9 mouse cellular contexts compared by ENCODE assay signal in genomic region chr8:115706411-115706860, GRCm38 (mm10). TPM values are rescaled to one million over a fixed set of nuclear protein-coding genes. Genes with fewer than 3 reads are reported as not detected.
DNase-seq lines count a peak whose midpoint lies in the region; ATAC-seq and TF ChIP-seq lines count a peak whose summit lies in the region.
"Had no signal": no experiment of that assay in that cellular context is flagged by ENCODE, and none has a peak within 500 bp of the region (broad histone marks: within the 10 kb centered on the region; RNA-seq: fewer than 3 reads in every experiment).

No protein-coding gene starts in this region.

- DNase-seq in heart, adult 2 months: peak in 1 of 2 experiments; percentile 72
- no peak for DNase-seq in heart, adult 11 months
- DNase-seq in adrenal gland, postnatal 14 days: peak; percentile 52
- DNase-seq in heart, postnatal 25 days (ENCODE audit: low spot score): peak; percentile 16
- DNase-seq in thymus, postnatal 36 days: peak; percentile 34 to 37

- H3K9ac ChIP-seq in heart, adult 2 months (ENCODE audit: low read depth, low read length): peak overlapping the region; percentile 80
- peak overlapping the region; percentile 44 for H3K9ac ChIP-seq in liver, embryonic 12.5 days
- H3K9ac ChIP-seq in neural tube, embryonic 12.5 days: peak overlapping the region; percentile 79

- no peak for ATAC-seq in liver, embryonic 12.5 days
- ATAC-seq in neural tube, embryonic 12.5 days (ENCODE audit: low FRiP score, low read depth): peak; percentile 11; the same call in 1 of the 2 replicates

- no peak for TF ChIP-seq EP300 in heart, adult 2 months (IDR thresholded peaks at IDR 0.05; ENCODE audit: insufficient read depth, low read depth, low read length)

- peak overlapping the region; percentile 67 for H3K27ac ChIP-seq in heart, adult 2 months
- H3K27ac ChIP-seq in embryonic fibroblast, embryonic 13.5 days (ENCODE audit: insufficient read depth, low read length): peak overlapping the region; percentile 72
- peak overlapping the region; percentile 72 for H3K27ac ChIP-seq in liver, embryonic 12.5 days
- H3K27ac ChIP-seq in neural tube, embryonic 12.5 days: peak overlapping the region; percentile 76

- no peaks in the 10 kb centered on the region for H3K4me1 ChIP-seq in heart, adult 2 months (ENCODE audit: control insufficient read depth, insufficient read depth, low read length)
- H3K4me1 ChIP-seq in embryonic fibroblast, embryonic 13.5 days (ENCODE audit: control insufficient read depth, insufficient read depth, low read length): no peaks in the 10 kb centered on the region
- 0 out of 2 replicates have a peak, but pooled peaks cover 4% of the 10 kb centered on the region for H3K4me1 ChIP-seq in liver, embryonic 12.5 days
- peaks cover 15% of the 10 kb centered on the region for H3K4me1 ChIP-seq in neural tube, embryonic 12.5 days

- intact Hi-C loops in heart, adult 2 months (cut with DNase I): loop anchor here (5.0 kb wide), 3 partner anchors 304 to 1254 kb away; no protein-coding TSS in a partner anchor
- intact Hi-C loops in heart, postnatal 25 days (cut with DNase I): loop anchor here (2.0 to 5.0 kb wide), 3 partner anchors 302 to 1254 kb away; no protein-coding TSS in a partner anchor

- peak overlapping the region; percentile 77 for H3K4me3 ChIP-seq in heart, adult 2 months
- peak overlapping the region; percentile 57 for H3K4me3 ChIP-seq in embryonic fibroblast, embryonic 13.5 days (ENCODE audit: insufficient read depth, low read length)
- H3K4me3 ChIP-seq in liver, embryonic 12.5 days: peak overlapping the region; percentile 56
- peak overlapping the region; percentile 66 for H3K4me3 ChIP-seq in neural tube, embryonic 12.5 days

- H3K4me2 ChIP-seq in liver, embryonic 12.5 days: peak overlapping the region; percentile 69
- H3K4me2 ChIP-seq in neural tube, embryonic 12.5 days (replicated peaks): peak overlapping the region; percentile 83

- H3K27me3 ChIP-seq in heart, adult 2 months (ENCODE audit: control insufficient read depth, insufficient read depth, low read length): peaks cover 2% of the 10 kb centered on the region
- H3K27me3 ChIP-seq in liver, embryonic 12.5 days (replicated peaks): peaks cover 57% of the 10 kb centered on the region
- no peaks in the 10 kb centered on the region for H3K27me3 ChIP-seq in neural tube, embryonic 12.5 days (replicated peaks)

- TF ChIP-seq CTCF in heart, adult 2 months (IDR thresholded peaks at IDR 0.05): no peak
- no peak for TF ChIP-seq CTCF in embryonic fibroblast, embryonic 13.5 days (IDR thresholded peaks at IDR 0.05; ENCODE audit: borderline replicate concordance, insufficient read depth, low read length)

- no peaks in the 10 kb centered on the region for H3K9me3 ChIP-seq in liver, embryonic 12.5 days (replicated peaks)
- no peaks in the 10 kb centered on the region for H3K9me3 ChIP-seq in neural tube, embryonic 12.5 days

- no peaks in the 10 kb centered on the region for H3K79me2 ChIP-seq in heart, adult 2 months (replicated peaks; ENCODE audit: control insufficient read depth, insufficient read depth, low read length)

- H3K36me3 ChIP-seq in heart, adult 2 months (ENCODE audit: control insufficient read depth, insufficient read depth, low read length): no peaks in the 10 kb centered on the region
- H3K36me3 ChIP-seq in liver, embryonic 12.5 days: no peaks in the 10 kb centered on the region
- H3K36me3 ChIP-seq in neural tube, embryonic 12.5 days: no peaks in the 10 kb centered on the region

- no peak for TF ChIP-seq POLR2A in heart, adult 2 months (IDR thresholded peaks at IDR 0.05; ENCODE audit: insufficient read depth, low read depth, low read length)
- no peak for TF ChIP-seq POLR2A in embryonic fibroblast, embryonic 13.5 days (IDR thresholded peaks at IDR 0.05; ENCODE audit: low read depth, low read length)

- 1% methylated on average over 39 of the region's 39 CpGs for WGBS in heart, adult 2 months
- 0% methylated on average over 38 of the region's 39 CpGs for WGBS in liver, embryonic 12.5 days (ENCODE audit: insufficient replicate concordance)
- under 1% methylated on average over 38 of the region's 39 CpGs for WGBS in neural tube, embryonic 12.5 days

RNA-seq across cellular contexts. Expression of gene Maf, which starts 1.2 kb away (rescaled TPM):
- 1 to 10 TPM; 7.8 to 8.6 TPM for total RNA-seq in heart, adult 2 months (2021)
- polyA plus RNA-seq in heart, adult 2 months (2012; rRNA removed): 2.7 and 2.9 TPM in 2 replicates
- total RNA-seq in adrenal gland, postnatal 14 days (2021): 20.5 and 27.0 TPM in 2 replicates
- 9.8 and 22.0 TPM in 2 replicates for polyA plus RNA-seq in embryonic fibroblast, embryonic 13.5 days (2011; ENCODE audit: insufficient read length, low read depth, missing spikeins)
- total RNA-seq in heart, postnatal 25 days (2021): 1 to 10 TPM; 7.9 to 8.3 TPM
- polyA plus RNA-seq in liver, embryonic 12.5 days (2016; fragmentation: Nextera tagmentation; extraction: Ambion mirVana): 2.5 and 3.2 TPM in 2 replicates
- polyA plus RNA-seq in neural tube, embryonic 12.5 days (2016; fragmentation: Nextera tagmentation; extraction: Ambion mirVana): 7.2 and 7.4 TPM in 2 replicates
- total RNA-seq: CH12.LX had no signal
